Mouse (Mus musculus): ENCODE results near the gene Dgki.

- TF ChIP-seq CTCF (conservative IDR thresholded peaks at IDR 0.05 in 1 of 2, IDR thresholded peaks at IDR 0.05 in 1 of 2; ENCODE audit: low read depth in 2 of 2, low read length in 2 of 2) = no peak
- no peak for TF ChIP-seq CHD2 (IDR thresholded peaks at IDR 0.05; ENCODE audit: low read length)
- TF ChIP-seq GABPA (IDR thresholded peaks at IDR 0.05; ENCODE audit: insufficient replicate concordance, low read depth, low read length) = no peak
Measured at GRCm38 (mm10) chr6:36994329-36994728, 305.7 kb downstream of the Dgki start.

Data from CH12.LX (cell line).